Mouse (Mus musculus): ENCODE results near the gene Aif1l. TPM values are rescaled to one million over a fixed set of nuclear protein-coding genes. Genes with fewer than 3 reads are reported as not detected.
"Not testable (repeated sequence)": the region's sequence is repeated elsewhere in the genome, so short reads cannot be mapped to it uniquely, and the experiment has no call there.

The Aif1l gene
- polyA plus RNA-seq (2015; fragmentation: Nextera tagmentation; extraction: Ambion mirVana), result 65.8 and 67.3 TPM in 2 replicates

- Histone ChIP-seq H3K27ac (replicated peaks) (0 out of 2 replicates have a peak within 1 kb of the TSS, but pooled peaks have one; percentile 16), H3K9me3 (no peaks in the 10 kb centered on the region), H3K4me3 (peak within 1 kb of the TSS; percentile 72), H3K9ac (peak within 1 kb of the TSS; percentile 86), H3K4me1 (peaks cover 50% of the 10 kb centered on the region), H3K27me3 (replicated peaks) (peaks cover 9% of the 10 kb centered on the region; the same call in 1 of the 2 replicates), H3K4me2 (peak within 1 kb of the TSS; percentile 84), H3K36me3 (no peaks in the 10 kb centered on the region)
- under 1% methylated on average over 65 of the region's 66 CpGs for WGBS
- peak; percentile 17; the same call in 1 of the 2 replicates for ATAC-seq (ENCODE audit: extremely low read depth, insufficient number of reproducible peaks, low FRiP score, low TSS enrichment)
These were observed at the start of gene Aif1l for GRCm38 (mm10) chr2:31950058-31950871. Aif1l (plus strand) TSS chr2:31950139.

- H3K4me3 ChIP-seq, result no peak overlapping the region
- H3K9ac ChIP-seq, result no peak overlapping the region
- no peaks in the 10 kb centered on the region for H3K9me3 ChIP-seq
- peaks cover 12% of the 10 kb centered on the region for H3K27me3 ChIP-seq (replicated peaks)
- no peak for ATAC-seq (ENCODE audit: extremely low read depth, insufficient number of reproducible peaks, low FRiP score, low TSS enrichment)
- H3K36me3 ChIP-seq, result no peaks in the 10 kb centered on the region
- 57% methylated on average over 4 of the region's 4 CpGs for WGBS
- H3K27ac ChIP-seq (replicated peaks), result no peak overlapping the region
- H3K4me1 ChIP-seq, result peaks cover 9% of the 10 kb centered on the region
- H3K4me2 ChIP-seq, result no peak overlapping the region
These were observed 49.0 kb upstream of the Aif1l start for GRCm38 (mm10) chr2:31900932-31901331.

- Histone ChIP-seq H3K36me3 (no peaks in the 10 kb centered on the region), H3K4me2 (no peak overlapping the region), H3K9ac (no peak overlapping the region), H3K27ac (replicated peaks) (no peak overlapping the region), H3K27me3 (replicated peaks) (peaks cover 12% of the 10 kb centered on the region), H3K4me1 (peaks cover 18% of the 10 kb centered on the region), H3K9me3 (no peaks in the 10 kb centered on the region), H3K4me3 (no peak overlapping the region)
- 58% methylated on average over 4 of the region's 4 CpGs for WGBS
- 0 out of 2 replicates have a peak, but pooled peaks have one; percentile 34 for ATAC-seq (ENCODE audit: extremely low read depth, insufficient number of reproducible peaks, low FRiP score, low TSS enrichment)
These were observed 48.1 kb upstream of the Aif1l start for GRCm38 (mm10) chr2:31901659-31902362.

GRCm38 (mm10) chr2:31904089-31904488, 45.9 kb upstream of the Aif1l start:
- Histone ChIP-seq H3K36me3 (no peaks in the 10 kb centered on the region), H3K4me2 (no peak overlapping the region), H3K27ac (replicated peaks) (peak overlapping the region; percentile 24; the same call in 1 of the 2 replicates), H3K9ac (no peak overlapping the region), H3K4me3 (no peak overlapping the region), H3K4me1 (peaks cover 18% of the 10 kb centered on the region), H3K9me3 (no peaks in the 10 kb centered on the region), H3K27me3 (replicated peaks) (peaks cover 12% of the 10 kb centered on the region)
- WGBS, result 17% methylated on average over 6 of the region's 6 CpGs
- no peak for ATAC-seq (ENCODE audit: extremely low read depth, insufficient number of reproducible peaks, low FRiP score, low TSS enrichment)

GRCm38 (mm10) chr2:31904622-31905021, 45.3 kb upstream of the Aif1l start:
- no peaks in the 10 kb centered on the region for H3K9me3 ChIP-seq
- H3K9ac ChIP-seq, result no peak overlapping the region
- no peaks in the 10 kb centered on the region for H3K36me3 ChIP-seq
- H3K4me3 ChIP-seq, result no peak overlapping the region
- H3K27ac ChIP-seq (replicated peaks), result no peak overlapping the region
- H3K4me1 ChIP-seq, result peaks cover 18% of the 10 kb centered on the region
- H3K4me2 ChIP-seq, result no peak overlapping the region
- ATAC-seq (ENCODE audit: extremely low read depth, insufficient number of reproducible peaks, low FRiP score, low TSS enrichment), result no peak
- WGBS, result 9% methylated on average over 8 of the region's 8 CpGs
- H3K27me3 ChIP-seq (replicated peaks), result peaks cover 12% of the 10 kb centered on the region

GRCm38 (mm10) chr2:31905682-31906081, 44.3 kb upstream of the Aif1l start:
- ATAC-seq (ENCODE audit: extremely low read depth, insufficient number of reproducible peaks, low FRiP score, low TSS enrichment), result no peak
- H3K27me3 ChIP-seq (replicated peaks), result peaks cover 12% of the 10 kb centered on the region
- no peak overlapping the region for H3K4me2 ChIP-seq
- H3K9me3 ChIP-seq, result no peaks in the 10 kb centered on the region
- H3K4me3 ChIP-seq, result no peak overlapping the region
- H3K9ac ChIP-seq, result no peak overlapping the region
- 26% methylated on average over 9 of the region's 9 CpGs for WGBS
- peaks cover 18% of the 10 kb centered on the region for H3K4me1 ChIP-seq
- H3K27ac ChIP-seq (replicated peaks), result no peak overlapping the region
- no peaks in the 10 kb centered on the region for H3K36me3 ChIP-seq

- H3K4me3 ChIP-seq, result no peak overlapping the region
- H3K4me2 ChIP-seq, result no peak overlapping the region
- H3K4me1 ChIP-seq, result peaks cover 18% of the 10 kb centered on the region
- no peak for ATAC-seq (ENCODE audit: extremely low read depth, insufficient number of reproducible peaks, low FRiP score, low TSS enrichment)
- no peak overlapping the region for H3K27ac ChIP-seq (replicated peaks)
- no peaks in the 10 kb centered on the region for H3K9me3 ChIP-seq
- H3K36me3 ChIP-seq, result no peaks in the 10 kb centered on the region
- WGBS, result 53% methylated on average over 9 of the region's 9 CpGs
- H3K27me3 ChIP-seq (replicated peaks), result peaks cover 12% of the 10 kb centered on the region
- H3K9ac ChIP-seq, result no peak overlapping the region
These were observed 43.5 kb upstream of the Aif1l start for GRCm38 (mm10) chr2:31906407-31906806.

GRCm38 (mm10) chr2:31912575-31912974, 37.4 kb upstream of the Aif1l start:
- Histone ChIP-seq H3K9ac (no peak overlapping the region), H3K4me1 (no peaks in the 10 kb centered on the region), H3K36me3 (no peaks in the 10 kb centered on the region), H3K9me3 (no peaks in the 10 kb centered on the region), H3K4me3 (no peak overlapping the region), H3K4me2 (no peak overlapping the region), H3K27ac (replicated peaks) (no peak overlapping the region), H3K27me3 (replicated peaks) (peaks cover 12% of the 10 kb centered on the region; the same call in 1 of the 2 replicates)
- no peak for ATAC-seq (ENCODE audit: extremely low read depth, insufficient number of reproducible peaks, low FRiP score, low TSS enrichment)
- 64% methylated on average over 4 of the region's 4 CpGs for whole genome bisulfite sequencing

- not testable (repeated sequence) for ATAC-seq (ENCODE audit: extremely low read depth, insufficient number of reproducible peaks, low FRiP score, low TSS enrichment); H3K9me3 ChIP-seq; H3K36me3 ChIP-seq; H3K4me1 ChIP-seq; H3K4me2 ChIP-seq; H3K27ac ChIP-seq (replicated peaks); H3K9ac ChIP-seq; H3K4me3 ChIP-seq
- peaks cover 16% of the 10 kb centered on the region; the same call in 1 of the 2 replicates for H3K27me3 ChIP-seq (replicated peaks)
These were observed 35.7 kb upstream of the Aif1l start for GRCm38 (mm10) chr2:31914213-31914612.

- ATAC-seq (ENCODE audit: extremely low read depth, insufficient number of reproducible peaks, low FRiP score, low TSS enrichment), result no peak
- 28% methylated on average over 4 of the region's 4 CpGs for WGBS
- no peak overlapping the region for H3K9ac ChIP-seq
- H3K36me3 ChIP-seq, result no peaks in the 10 kb centered on the region
- no peak overlapping the region for H3K27ac ChIP-seq (replicated peaks)
- H3K9me3 ChIP-seq, result no peaks in the 10 kb centered on the region
- H3K27me3 ChIP-seq (replicated peaks), result peaks cover 18% of the 10 kb centered on the region
- no peaks in the 10 kb centered on the region for H3K4me1 ChIP-seq
- H3K4me2 ChIP-seq, result no peak overlapping the region
- H3K4me3 ChIP-seq, result no peak overlapping the region
These were observed 34.8 kb upstream of the Aif1l start for GRCm38 (mm10) chr2:31915112-31915511.

GRCm38 (mm10) chr2:31917636-31918035, 32.3 kb upstream of the Aif1l start:
- H3K36me3 ChIP-seq, result no peaks in the 10 kb centered on the region
- H3K27ac ChIP-seq (replicated peaks), result no peak overlapping the region
- no peaks in the 10 kb centered on the region for H3K9me3 ChIP-seq
- WGBS, result 27% methylated on average over 4 of the region's 4 CpGs
- H3K4me1 ChIP-seq, result no peaks in the 10 kb centered on the region
- no peak overlapping the region for H3K9ac ChIP-seq
- H3K4me3 ChIP-seq, result no peak overlapping the region
- ATAC-seq (ENCODE audit: extremely low read depth, insufficient number of reproducible peaks, low FRiP score, low TSS enrichment), result no peak
- no peak overlapping the region for H3K4me2 ChIP-seq
- peaks cover 42% of the 10 kb centered on the region for H3K27me3 ChIP-seq (replicated peaks)

All from heart, embryonic 13.5 days (tissue).